In the genomic region with DNA sequence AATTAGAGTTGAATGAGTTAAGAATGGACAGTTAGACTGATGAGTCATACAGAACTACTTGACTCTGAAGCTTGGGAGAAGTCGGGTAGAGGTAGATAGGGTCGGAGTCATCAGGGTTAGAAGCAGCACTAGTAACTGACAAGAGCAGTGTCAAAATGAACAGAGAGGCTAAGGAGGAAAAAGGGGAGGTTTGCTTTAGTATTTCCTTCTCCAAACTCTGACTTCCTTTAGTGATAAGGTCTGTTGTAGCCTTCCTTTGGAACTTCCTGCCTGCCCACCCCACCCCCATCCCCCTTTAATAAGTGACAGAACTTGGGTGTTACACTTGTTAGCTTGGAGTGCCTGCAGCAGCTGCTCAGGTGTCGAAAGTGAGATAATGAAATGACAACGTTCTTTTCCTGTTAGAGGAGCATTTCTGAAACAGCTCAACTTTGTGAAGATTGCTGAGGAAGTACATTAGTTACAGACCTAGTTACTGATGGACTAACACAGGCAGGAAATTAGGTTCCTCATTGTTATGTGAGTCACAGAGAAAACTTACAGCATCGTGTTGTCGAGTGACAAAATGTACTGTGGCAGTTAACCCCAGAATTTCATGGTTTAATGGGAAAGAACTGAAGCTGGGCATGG, we compare ENCODE assay signal across 8 mouse cellular contexts. TPM values are rescaled to one million over a fixed set of nuclear protein-coding genes. Genes with fewer than 3 reads are reported as not detected.
DNase-seq lines count a peak whose midpoint lies in the region; ATAC-seq lines count a peak whose summit lies in the region.

No protein-coding gene starts in this region.

- H3K9me3 ChIP-seq in heart, embryonic 11.5 days (replicated peaks; ENCODE audit: control insufficient read depth, low read length), result no peaks in the 10 kb centered on the region
- no peaks in the 10 kb centered on the region for H3K9me3 ChIP-seq in midbrain, embryonic 15.5 days

- H3K4me3 ChIP-seq in heart, embryonic 11.5 days (ENCODE audit: low read depth, low read length), result peak overlapping the region; percentile 21
- no peak overlapping the region for H3K4me3 ChIP-seq in midbrain, embryonic 15.5 days

- peaks cover 31% of the 10 kb centered on the region for H3K4me1 ChIP-seq in heart, embryonic 11.5 days (ENCODE audit: control insufficient read depth, insufficient read depth, low read length)
- H3K4me1 ChIP-seq in midbrain, embryonic 15.5 days, result peaks cover 39% of the 10 kb centered on the region

- H3K4me2 ChIP-seq in heart, embryonic 11.5 days, result peak overlapping the region; percentile 49
- no peak overlapping the region for H3K4me2 ChIP-seq in midbrain, embryonic 15.5 days

- peak; percentile 61 for ATAC-seq in CD4-positive, CD25-positive, alpha-beta regulatory T cell, adult 4 months
- no peak for ATAC-seq in heart, embryonic 11.5 days (replicated peaks; ENCODE audit: insufficient number of reproducible peaks, low FRiP score, low TSS enrichment)
- no peak for ATAC-seq in midbrain, embryonic 15.5 days (replicated peaks)

- 13% methylated on average over 6 of the region's 6 CpGs for WGBS in heart, embryonic 11.5 days (ENCODE audit: insufficient replicate concordance)
- 58% methylated on average over 6 of the region's 6 CpGs for WGBS in midbrain, embryonic 15.5 days

- DNase-seq in heart, adult 9 months (ENCODE audit: low spot score in 2 of 2), result peak; percentile 13 to 22
- no peak for DNase-seq in heart, postnatal 4 days
- DNase-seq in lung, postnatal 25 days (ENCODE audit: low spot score), result peak; percentile 42
- DNase-seq in testis, postnatal 10 days (ENCODE audit: low spot score), result no peak
- no peak for DNase-seq in thymus, adult 18-20 months

- 0 out of 2 replicates have a peak overlapping the region, but pooled peaks have one; percentile 6 for H3K9ac ChIP-seq in heart, embryonic 11.5 days (ENCODE audit: low read depth, low read length)
- no peak overlapping the region for H3K9ac ChIP-seq in midbrain, embryonic 15.5 days

- H3K36me3 ChIP-seq in heart, embryonic 11.5 days (ENCODE audit: control insufficient read depth, insufficient read depth, low read length), result peaks cover 8% of the 10 kb centered on the region; the same call in 1 of the 2 replicates
- H3K36me3 ChIP-seq in midbrain, embryonic 15.5 days (replicated peaks), result peaks cover 7% of the 10 kb centered on the region

- peak overlapping the region; percentile 81 for H3K27ac ChIP-seq in heart, embryonic 11.5 days (ENCODE audit: low read depth, low read length)
- no peak overlapping the region for H3K27ac ChIP-seq in midbrain, embryonic 15.5 days

- no peaks in the 10 kb centered on the region for H3K27me3 ChIP-seq in heart, embryonic 11.5 days (ENCODE audit: control insufficient read depth, insufficient read depth, low read length)
- H3K27me3 ChIP-seq in midbrain, embryonic 15.5 days (replicated peaks), result no peaks in the 10 kb centered on the region

RNA-seq across cellular contexts. Expression of a gene that starts 5.0 kb away (rescaled TPM):
- 10 to 100 TPM; 37.0 to 38.2 TPM for total RNA-seq in heart, postnatal 4 days (2021)
- 10 to 100 TPM; 12.3 to 20.9 TPM for polyA plus RNA-seq in CD4-positive, CD25-positive, alpha-beta regulatory T cell, adult 4 months (2017; shearing (Covaris generic))
- polyA plus RNA-seq in heart, embryonic 11.5 days (2014; fragmentation: Nextera tagmentation; extraction: Ambion mirVana), result 11.9 and 13.8 TPM in 2 replicates
- 13.7 and 14.9 TPM in 2 replicates for polyA plus RNA-seq in midbrain, embryonic 15.5 days (2015; fragmentation: Nextera tagmentation; extraction: Ambion mirVana)

RNA-seq across cellular contexts. Expression of a gene that starts 59.5 kb away (rescaled TPM):
- total RNA-seq in heart, postnatal 4 days (2021), result 10 to 100 TPM; 12.9 to 13.4 TPM
- polyA plus RNA-seq in CD4-positive, CD25-positive, alpha-beta regulatory T cell, adult 4 months (2017; shearing (Covaris generic)), result 10 to 100 TPM; 11.2 to 13.0 TPM
- polyA plus RNA-seq in heart, embryonic 11.5 days (2014; fragmentation: Nextera tagmentation; extraction: Ambion mirVana), result 3.6 TPM in 2 replicates
- 24.6 and 24.7 TPM in 2 replicates for polyA plus RNA-seq in midbrain, embryonic 15.5 days (2015; fragmentation: Nextera tagmentation; extraction: Ambion mirVana)

Comparison
In these comparisons a context has a peak if more than half of its experiments do, and no peak if none do; other contexts are left out.
1. DNase-seq: peak in heart, adult 9 months (2 of 2) and lung, postnatal 25 days (single experiment); none in heart, postnatal 4 days (single experiment), testis, postnatal 10 days (single experiment) and thymus, adult 18-20 months (0 of 2).